Mouse (Mus musculus): ENCODE measurements around the gene Hist1h2ab.
"Not testable (repeated sequence)": the region's sequence is repeated elsewhere in the genome, so short reads cannot be mapped to it uniquely, and the experiment has no call there.

Hist1h2ab gene

DNA sequence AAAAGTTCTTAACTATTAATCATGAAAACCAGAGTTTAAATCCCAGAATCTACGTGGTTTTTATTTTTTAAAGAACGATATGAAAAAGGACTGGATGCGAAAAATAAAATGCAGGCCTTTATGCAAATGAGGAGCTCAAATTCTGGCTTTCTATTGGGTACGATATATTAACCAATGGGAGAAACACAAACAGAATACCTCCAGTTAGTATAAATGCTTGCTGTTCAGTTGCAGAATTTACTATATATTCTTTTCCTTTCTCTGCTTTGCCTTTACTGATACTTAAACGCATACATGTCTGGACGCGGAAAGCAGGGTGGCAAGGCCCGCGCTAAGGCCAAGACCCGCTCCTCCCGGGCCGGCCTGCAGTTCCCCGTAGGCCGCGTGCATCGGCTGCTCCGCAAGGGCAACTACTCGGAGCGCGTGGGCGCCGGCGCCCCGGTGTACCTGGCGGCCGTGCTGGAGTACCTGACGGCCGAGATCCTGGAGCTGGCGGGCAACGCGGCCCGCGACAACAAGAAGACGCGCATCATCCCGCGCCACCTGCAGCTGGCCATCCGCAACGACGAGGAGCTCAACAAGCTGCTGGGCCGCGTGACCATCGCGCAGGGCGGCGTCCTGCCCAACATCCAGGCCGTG lies at the start of gene Hist1h2ab:
TSS of gene Hist1h2ab (plus strand) at position 288 of the 639 bp plus-strand sequence.
- DNase-seq (ENCODE audit: low spot score in 2 of 2), result peak; percentile 33 to 47

DNA sequence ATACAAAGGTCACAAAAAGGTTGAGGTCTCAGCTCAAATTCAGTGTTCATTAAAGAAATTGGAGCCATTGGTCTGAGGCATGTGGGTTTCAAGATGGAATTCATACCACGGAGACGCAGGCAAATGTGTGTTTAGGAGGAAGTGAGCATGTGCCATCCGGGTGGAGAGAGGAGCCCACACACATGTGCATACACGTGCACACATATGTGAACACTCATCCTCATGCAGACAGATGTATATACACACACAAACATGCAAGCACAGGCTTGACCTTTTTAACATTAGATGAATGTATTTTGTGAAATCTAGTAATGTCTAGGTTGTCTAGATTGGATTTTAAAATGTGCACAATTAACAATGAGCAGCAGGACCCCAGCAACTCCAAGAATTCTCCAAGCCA lies 48.7 kb upstream of the Hist1h2ab start:
- DNase-seq (ENCODE audit: low spot score in 2 of 2), result no peak

DNA sequence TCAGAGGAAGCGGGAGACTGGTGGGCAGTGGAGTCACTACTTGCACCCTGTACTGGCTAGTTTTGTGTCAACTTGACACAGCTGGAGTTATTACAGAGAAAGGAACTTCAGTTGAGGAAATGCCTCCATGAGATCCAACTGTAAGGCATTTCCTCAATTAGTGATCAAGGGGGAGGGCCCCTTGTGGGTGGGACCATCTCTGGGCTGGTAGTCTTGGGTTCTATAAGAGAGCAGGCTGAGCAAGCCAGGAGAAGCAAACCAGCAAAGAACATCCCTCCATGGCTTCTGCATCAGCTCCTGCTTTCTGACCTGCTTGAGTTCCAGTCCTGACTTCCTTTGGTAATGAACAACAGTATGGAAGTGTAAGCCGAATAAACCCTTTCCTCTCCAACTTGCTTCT lies 48.1 kb upstream of the Hist1h2ab start:
- not testable (repeated sequence) for DNase-seq (ENCODE audit: low spot score in 2 of 2)

DNA sequence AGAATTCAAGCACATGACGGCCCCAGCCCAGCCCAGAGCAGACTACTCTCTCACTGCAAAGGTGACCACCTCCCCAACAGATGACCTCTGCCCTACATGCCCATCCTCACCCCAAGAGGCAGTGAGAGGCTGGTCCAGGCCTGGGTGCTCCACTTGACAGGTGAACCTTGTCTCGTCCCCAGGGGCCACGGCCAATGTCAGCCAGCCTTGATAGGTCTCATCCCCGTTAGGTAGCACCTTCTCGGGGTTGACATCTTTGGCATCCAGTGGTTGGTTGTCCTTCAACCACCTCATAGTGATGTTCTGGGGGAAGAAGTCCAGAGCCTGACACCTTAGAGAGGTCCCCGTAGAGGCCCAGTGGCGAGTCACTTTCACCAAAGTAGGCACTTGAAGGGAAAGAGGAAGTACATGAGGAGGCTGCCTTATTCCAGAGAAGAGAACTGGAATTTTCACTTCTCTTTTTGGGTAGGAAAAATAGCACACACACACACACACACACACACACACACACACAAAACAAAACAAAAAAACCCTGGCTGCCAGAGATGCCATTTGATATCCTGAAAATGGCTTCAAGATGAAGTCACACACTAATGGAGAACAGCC lies 45.1 kb upstream of the Hist1h2ab start:
- no peak for DNase-seq (ENCODE audit: low spot score in 2 of 2)

DNA sequence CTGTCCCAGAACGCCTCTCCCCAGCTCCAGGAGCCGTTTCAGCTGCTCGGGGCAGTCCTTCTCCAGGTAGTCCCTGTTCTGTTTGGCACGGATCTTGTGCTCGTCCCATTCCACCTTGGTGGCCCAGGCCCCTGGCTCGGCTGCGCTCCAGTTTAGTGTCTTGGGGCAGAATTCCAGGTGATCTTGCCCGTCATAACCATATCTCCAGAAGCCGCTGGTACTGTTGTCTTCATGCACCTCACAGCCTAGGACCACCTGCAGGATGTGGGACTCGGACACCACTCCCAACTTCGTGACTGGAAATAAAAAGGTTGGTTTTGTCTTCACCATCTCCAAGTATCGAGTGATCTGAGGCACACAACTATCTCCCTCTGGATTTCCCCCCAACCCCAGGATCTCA lies 44.2 kb upstream of the Hist1h2ab start:
- DNase-seq (ENCODE audit: low spot score in 2 of 2), result no peak

DNA sequence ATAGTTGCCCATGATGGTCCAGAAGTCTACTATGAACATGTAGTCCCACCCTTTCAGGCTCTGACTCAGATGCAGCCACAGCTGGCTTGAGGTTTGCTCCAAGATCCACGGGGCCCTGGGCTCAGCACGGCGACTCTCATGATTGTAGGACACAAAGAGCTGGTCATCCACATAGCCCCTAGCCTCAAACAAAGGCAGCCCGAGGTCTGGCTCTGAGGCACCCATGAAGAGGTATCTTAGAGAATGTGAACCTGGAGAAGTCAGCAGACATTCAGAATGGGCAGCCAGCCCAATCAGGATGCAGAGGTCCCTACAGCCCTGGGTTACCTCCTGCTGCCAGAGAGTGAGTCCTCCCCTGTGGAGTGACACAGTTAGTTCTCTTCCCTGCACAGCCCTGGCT lies 42.9 kb upstream of the Hist1h2ab start:
- no peak for DNase-seq (ENCODE audit: low spot score in 2 of 2)

DNA sequence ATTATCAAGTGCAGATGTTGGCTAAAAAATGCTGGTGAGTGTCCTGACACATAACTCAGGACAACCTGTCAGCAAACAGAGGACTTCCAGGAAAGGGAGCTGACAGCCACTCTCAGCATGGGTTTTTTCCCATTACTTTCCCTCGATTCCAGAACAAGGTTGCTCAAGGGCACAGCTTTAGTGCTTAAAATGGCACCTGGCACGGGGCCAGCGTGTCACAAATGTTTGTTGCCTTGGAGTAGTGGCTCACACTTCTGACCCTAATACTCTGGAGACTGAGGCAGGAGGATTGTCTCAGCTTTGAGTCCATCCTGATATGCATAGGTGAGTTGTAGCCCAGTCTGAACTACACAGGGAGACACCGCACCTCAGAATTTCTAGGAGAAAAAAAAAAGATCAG lies 42.3 kb upstream of the Hist1h2ab start:
- DNase-seq (ENCODE audit: low spot score in 2 of 2), result no peak

DNA sequence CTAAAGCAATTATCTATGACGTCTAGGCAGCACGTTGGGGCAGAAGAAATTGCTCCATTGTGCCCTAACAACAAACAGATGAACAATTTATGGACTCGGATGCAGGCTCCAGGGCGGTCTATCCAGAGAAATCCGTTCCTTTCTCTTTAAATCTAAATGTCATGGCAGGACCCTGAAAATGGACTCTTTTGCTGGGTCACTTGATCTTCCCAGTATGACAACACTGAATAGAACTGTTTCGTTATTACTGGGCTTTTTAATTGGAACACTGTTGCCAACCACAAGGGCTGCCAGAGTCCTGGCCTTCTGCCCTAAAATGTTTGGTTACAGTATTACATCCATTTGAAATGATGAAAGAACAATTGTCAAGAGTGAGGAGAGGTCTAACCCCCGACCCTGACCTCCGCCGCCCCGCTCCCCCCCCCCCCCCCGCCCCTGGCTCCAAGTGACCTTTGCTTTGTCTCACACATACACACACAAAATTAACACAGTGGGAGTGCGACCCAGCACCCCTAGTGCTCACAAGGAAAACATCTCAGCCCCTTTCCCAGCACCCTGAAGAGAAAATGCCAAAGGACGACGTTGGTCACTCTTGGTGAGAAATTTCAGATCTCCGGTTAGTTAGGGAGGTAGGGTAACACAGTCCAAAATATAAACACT lies 41.1 kb upstream of the Hist1h2ab start:
- DNase-seq (ENCODE audit: low spot score in 2 of 2), result peak in 1 of 2 experiments; percentile 11

DNA sequence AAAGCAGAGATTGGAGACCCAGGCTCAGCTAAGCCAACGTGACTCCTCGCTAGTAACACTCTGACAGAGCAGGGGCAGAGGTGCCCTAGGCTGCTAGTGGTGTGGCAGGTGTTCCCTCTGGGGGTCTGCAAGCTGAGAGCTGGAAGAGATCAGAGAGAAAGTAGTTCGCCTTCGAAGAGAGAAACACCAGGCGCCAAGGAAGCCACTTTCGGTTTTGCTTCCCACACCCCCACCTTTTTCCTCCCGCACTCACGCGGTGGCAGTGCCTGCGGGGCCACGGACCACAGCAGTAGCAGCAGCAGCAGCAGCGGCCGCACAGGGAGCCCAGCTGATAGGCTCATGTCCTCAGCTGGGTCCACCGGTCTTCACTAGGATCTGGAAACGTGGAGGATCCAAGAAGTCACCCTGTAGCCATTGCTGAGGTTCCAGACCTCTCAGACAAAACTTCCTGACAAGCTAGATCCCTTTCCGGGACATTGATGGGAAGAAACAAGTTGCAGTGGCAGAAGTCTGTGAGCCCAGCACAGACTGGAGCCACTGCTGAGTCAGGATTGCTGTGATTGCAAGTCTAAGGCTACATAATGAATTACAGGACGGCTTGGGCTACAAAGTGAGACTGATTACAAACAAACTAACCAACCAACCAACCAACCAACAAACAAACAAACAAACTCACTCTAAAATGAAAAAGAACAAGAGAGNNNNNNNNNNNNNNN lies 40.4 kb upstream of the Hist1h2ab start, which contains the start of gene Hfe:
TSS of gene Hfe (minus strand) at position 481 of the 716 bp plus-strand sequence.
- DNase-seq (ENCODE audit: low spot score in 2 of 2), result peak; percentile 62 to 63

DNA sequence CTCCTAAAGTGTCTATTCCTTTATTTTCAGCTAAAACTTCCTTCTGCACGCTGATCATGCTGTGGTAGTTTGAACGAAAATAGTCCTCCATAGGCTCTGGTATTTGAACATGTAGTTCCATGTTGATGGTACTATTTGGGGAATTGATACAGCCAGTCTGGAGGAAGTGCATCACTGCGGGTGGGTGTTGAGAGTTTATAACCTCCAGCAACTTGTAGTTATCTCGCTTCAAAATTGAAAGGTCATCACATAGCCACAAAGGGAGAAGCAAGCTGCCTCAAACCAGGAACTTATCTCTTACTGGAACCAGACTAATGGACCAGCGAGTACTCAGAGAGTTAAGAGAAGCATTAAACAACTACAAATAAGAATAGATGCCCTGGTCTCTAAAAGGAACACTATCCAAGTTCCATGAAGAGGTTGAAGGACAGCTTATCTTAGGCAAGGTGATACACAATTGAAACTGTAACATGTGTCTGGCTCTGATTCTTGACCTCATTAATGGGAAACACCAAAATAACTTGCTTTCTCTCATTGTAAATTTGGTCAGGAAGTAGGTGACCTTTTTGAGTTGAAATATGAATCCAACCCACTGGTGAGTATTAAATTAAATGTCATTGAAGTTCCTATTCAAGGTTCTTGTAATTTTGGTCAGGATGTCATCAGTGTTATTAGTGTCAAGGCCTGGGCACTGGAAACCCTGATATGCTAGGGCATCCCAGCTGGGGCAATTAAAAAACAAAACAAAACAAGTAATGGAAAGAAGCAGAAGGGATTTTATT lies 34.5 kb upstream of the Hist1h2ab start:
- DNase-seq (ENCODE audit: low spot score in 2 of 2), result no peak

DNA sequence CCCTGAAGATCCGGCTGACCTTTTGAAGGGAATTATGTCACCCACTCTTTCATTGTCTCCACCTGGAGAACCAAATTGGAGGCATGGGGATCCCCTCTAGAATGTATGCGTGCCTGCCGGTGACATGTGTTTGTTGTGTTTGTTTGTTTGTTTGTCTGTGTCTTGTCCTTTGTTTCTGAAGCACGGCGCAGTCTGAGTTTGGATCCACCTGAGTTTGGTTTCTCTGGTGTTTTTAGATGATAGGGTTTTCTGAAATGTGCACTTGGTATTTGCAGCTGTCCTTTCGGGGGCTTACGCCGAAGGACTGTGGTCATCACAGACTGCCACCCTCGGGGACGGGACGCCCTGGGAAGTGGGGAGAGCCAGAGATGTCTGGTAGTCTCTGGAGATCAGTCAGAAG lies 33.8 kb upstream of the Hist1h2ab start:
- no peak for DNase-seq (ENCODE audit: low spot score in 2 of 2)

DNA sequence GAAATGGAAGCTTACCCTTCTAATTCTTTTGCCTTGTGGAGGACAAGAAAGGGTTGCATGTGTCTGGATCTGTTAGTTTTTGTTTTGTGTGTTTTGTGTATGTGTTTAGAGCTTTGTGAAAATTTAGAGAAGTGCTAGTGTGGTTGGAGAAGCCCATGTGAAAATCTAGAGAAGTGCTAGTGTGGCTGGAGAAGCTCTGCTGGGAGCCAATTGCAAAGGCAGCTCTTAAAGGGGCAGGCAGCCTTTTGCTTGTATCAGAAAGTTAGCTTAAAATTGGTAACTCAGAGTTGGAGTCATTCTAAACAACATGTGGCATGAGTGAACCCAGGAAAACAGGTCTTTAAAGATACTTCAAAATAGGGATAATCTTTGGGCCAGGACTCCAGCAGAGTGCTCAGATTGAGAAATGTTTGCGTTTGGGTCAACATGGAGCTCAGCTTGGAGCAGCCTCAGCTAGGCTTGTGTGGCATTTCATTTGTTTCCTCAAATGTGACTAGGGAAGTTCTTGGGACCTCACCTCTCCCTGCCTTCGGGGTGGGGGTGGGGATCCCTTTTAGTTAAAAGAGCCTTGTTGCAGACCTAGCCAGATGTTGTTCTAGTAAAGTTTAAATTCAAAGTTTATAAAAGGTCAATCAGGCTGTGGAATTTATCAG lies 33.2 kb upstream of the Hist1h2ab start:
- DNase-seq (ENCODE audit: low spot score in 2 of 2), result not testable (repeated sequence)

DNA sequence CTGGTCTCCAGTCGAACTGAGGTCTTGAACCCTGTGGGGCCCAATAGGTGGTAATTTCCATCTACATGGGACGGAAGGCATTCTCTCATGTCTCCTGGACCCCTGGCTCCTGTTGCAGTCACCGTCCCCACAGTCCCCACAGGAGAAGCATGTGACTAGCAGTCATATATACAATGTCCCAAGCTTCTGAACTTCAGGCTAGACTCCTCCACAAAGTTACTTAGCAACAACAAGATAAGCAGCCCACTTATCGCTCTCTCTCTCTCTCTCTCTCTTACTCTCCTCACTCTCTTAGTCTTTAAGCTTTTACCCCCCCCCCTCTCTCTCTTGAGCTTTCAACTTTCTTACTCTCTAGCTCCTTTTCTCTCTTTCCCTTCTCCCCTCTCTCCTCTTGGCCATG lies 26.7 kb upstream of the Hist1h2ab start:
- no peak for DNase-seq (ENCODE audit: low spot score in 2 of 2)

DNA sequence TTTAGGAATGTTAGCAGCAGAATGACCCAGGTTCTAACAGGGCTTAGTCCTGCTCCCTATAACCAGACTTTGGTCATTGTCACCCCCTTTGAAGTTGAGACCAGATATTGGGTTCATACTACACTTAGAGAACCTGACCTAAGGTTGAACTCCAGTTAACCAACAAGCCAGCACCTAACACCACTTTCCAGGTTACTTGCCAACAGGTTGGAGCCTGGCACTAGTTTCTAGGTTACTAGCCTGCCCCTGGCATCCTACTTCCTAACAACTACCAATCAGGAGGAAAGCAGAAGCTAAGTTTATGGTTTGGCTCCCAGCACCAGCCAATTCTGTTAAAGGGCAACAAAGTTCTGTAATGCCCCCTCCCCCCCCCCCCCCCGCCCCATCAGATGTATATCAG lies 25.7 kb upstream of the Hist1h2ab start:
- no peak for DNase-seq (ENCODE audit: low spot score in 2 of 2)

DNA sequence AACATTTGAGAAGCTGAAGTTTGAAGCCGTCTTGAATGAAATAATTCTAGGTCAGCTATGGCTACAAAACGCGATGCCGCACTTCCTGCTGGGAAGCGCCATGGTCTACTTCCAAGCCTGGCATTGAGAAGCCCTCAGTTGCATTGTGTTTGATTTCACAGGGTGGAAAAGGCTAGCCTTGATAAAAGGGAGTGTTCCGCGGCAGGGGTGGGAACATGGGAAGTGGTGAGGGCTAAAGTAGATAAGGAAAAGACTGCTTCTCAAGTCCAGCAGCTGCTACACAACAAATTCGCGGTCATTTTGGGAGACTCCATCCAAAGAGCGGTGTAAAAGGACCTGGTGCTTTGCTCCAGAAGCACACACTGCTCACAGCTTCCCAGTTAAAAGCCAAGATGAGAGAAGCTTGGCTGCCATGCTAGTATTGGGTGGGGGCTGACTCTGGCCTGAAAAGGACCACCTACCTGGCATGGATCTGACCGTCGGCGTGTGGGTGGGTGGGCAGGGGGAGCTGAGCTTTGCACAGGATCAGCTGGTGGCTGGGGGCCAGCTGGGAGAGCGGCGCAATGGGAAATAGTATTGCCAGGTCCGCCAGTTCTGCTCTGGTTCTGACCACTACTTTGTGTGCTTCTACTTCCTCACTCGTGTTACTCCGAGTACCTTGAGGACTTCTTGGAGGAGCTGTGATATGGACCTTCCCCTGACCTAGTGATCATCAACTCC lies 22.3 kb upstream of the Hist1h2ab start:
- no peak for DNase-seq (ENCODE audit: low spot score in 2 of 2)

DNA sequence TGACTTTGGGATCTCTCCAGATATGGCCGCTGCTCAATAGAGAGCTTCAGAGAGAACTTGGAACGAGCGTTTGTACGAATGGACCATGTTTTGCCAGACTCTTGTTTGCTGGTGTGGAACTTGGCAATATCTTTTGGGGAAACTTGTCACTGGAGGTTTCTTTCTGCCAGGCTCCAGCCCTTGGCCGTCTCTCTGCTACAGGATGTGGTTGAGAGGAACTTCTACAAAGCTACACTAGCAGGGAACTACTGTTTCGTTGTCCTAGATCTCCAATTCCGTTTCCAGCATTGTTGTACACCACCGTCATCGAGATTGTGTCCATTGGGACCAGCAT lies 21.8 kb upstream of the Hist1h2ab start:
- no peak for DNase-seq (ENCODE audit: low spot score in 2 of 2)

DNA sequence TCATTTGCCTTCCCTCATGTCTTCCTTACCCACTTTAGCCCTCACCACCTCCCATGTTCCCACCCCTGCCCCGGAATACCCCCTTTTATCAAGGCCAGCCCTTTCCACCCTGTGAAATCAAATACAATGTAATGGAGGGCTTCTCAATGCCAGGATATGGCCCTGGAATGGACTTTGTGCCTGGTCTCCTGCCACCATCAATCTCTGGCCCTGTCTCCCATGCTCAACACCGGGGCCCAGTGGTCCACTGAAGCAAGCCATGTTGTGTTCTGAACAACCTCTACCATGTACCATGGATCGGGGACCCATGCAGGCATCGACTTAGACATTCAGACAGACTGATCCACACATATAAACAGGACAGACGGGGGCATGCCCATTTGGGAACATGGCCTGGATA lies 21.2 kb upstream of the Hist1h2ab start:
- DNase-seq (ENCODE audit: low spot score in 2 of 2), result no peak

DNA sequence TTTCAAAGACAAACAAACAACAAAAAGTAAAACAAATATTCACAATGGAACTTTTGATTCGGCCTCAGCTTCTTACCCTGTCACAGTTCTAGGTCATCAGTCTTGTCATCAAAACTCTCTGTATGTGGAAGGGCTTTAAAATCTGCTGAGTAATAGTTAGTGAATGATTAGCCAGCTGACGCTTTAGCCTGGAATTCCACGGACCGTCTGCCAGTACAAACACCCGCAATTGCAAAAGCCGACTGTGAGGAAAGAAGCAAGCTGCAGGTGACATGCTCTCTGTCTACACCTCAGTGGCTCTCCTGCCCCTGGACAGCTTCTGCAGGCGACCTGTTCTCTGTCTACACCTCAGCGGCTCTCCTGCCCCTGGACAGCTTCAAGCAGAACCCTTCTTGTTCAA lies 20.4 kb upstream of the Hist1h2ab start:
- DNase-seq (ENCODE audit: low spot score in 2 of 2), result no peak

DNA sequence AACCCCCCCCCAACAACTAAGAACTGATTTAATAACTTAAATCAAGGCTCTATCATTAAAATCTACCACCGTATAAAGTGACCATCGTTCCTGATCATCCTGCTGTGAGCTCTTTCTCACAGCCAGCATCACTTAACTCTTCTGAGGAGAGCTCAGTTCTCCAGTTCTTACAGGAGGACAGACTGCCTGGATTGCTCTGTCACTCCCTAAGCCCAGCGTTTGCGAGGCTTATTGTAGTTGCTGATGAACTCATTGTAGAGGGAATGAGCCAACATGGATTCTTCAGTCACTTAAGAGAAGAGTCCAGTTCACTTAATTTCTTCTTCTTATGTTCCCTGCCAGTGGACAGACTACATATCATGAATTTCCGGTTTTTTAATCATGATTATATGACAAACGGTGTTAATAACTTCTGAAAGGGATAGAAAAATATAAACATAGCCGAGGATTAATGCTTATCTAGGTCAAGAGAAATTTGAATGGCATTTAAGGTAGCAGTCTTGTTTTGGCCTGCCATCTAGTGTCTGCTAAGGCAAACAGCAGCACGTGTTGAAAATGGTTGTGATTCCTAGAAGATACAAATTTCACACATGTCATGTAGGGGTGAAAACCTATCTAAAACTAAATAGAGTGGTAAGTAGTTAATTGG lies 18.6 kb upstream of the Hist1h2ab start:
- peak in 1 of 2 experiments; percentile 42 for DNase-seq (ENCODE audit: low spot score in 2 of 2)

DNA sequence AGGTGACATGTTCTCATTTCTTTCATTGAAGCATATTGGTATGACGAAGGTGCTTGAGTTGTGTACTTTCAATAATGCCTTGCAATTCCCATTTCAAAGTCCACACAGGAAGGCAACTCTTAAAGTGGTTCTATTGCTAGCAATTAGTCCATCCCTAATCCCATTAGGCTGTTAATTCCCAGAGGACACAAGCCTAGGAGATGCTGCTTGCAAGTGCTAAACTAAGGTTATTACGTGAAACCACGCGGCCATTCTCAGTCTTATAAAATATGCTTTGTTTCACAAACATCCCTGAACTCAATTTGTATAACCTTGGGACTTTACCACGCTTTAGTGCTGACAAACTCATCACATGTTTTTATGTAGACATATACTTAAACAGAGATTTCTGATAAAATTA lies 13.8 kb upstream of the Hist1h2ab start:
- no peak for DNase-seq (ENCODE audit: low spot score in 2 of 2)
